Mouse (Mus musculus) lung, adult 2 months (tissue): Measurements from ENCODE around the gene Adamtsl2. TPM values are rescaled to one million over a fixed set of nuclear protein-coding genes. Genes with fewer than 3 reads are reported as not detected.

Source experiments
- DNase-seq: peaks from one replicate; pipeline ENCODE4 v3.0.0; 2022
- H3K4me1 ChIP-seq: fragments of 200-500 bp; 2 replicates; pipeline ENCODE4 v1.6.1; 2011; ENCODE audit warnings: low read length; ENCODE audit not compliant: control insufficient read depth, insufficient read depth
- H3K4me3 ChIP-seq: fragments of 200-500 bp; replicated peaks from 2 replicates; pipeline ENCODE3; 2011; ENCODE audit warnings: low read depth, mild to moderate bottlenecking, control low read depth, low read length; ENCODE audit errors: extremely low read depth
- CTCF ChIP-seq: fragments of 200-500 bp; IDR thresholded peaks from 2 replicates; pipeline ENCODE4 v1.5.1; 2011; ENCODE audit warnings: mild to moderate bottlenecking, low read length, control low read depth; ENCODE audit not compliant: insufficient read depth
- POLR2A ChIP-seq: fragments of 200-500 bp; IDR thresholded peaks from 2 replicates; pipeline ENCODE4 v1.6.1; 2011; ENCODE audit warnings: low read depth, mild to moderate bottlenecking, control low read depth, low read length, borderline replicate concordance; ENCODE audit errors: extremely low read depth
- WGBS: fragments of 180-500 bp; shearing (Covaris S2); methylation state at CpG from one replicate; pipeline ENCODE4 v1.1.7; 2018; 5-methylcytosine and 5-hydroxymethylcytosine counted together
- polyA plus RNA-seq: library from polyadenylated mRNA; depleted of rRNA; stranded (reverse); fragments of >200 nt; gene quantifications from 2 replicates; pipeline ENCODE4 v1.2.3, GENCODE M21; 2012

The Adamtsl2 gene
- polyA plus RNA-seq, 1 experiment, result 50.7 TPM

DNA sequence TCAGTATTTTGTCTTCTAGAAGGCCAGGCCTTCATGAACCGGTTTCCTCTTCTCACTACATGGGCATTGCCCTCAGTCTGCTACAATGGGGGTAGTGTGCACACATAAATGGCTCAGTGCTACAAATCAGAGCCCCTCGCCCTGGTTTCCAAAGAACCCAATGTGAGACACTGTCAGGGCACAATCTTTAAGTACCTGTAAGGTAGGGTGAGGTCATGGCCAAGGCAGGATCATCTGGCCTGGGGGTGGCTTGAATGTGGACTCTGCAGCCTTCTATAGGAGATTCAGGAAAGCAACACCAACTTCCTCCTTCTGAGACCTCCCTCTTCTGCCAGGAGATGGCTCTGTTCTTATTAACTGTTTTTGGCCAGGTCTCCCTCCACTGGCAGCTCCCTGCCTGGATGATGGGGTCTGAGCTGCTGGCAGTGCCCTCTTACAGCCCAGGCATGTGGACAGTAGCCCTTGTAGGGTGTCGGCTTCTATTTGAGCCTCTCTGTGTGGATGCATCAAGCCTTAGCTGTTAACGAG lies 7.4 kb downstream of the Adamtsl2 start:
- Histone ChIP-seq H3K4me1 (peaks cover 26% of the 10 kb centered on the region), H3K4me3 (no peak overlapping the region)
- no peak for DNase-seq
- TF ChIP-seq CTCF (no peak), POLR2A (no peak)
- WGBS, result 84% methylated on average over 4 of the region's 4 CpGs

DNA sequence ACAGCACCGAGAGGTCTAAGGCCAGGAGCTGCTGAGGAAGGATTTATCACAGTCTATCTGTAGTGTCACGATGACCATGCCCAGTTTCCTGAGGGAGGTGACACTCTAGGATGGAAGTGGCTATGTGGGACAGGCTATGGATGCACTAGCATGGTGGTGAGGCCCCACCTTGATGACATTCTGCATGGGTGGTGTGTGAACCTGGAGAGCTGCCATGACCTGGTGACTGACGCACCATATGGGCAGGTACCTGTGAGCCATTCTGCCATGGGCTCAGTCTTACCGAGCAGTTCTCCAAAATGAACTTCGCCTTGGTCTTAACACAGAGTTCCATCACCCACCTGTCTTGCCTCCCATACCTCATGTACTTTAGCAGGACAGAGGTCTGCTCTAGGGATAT lies 8.4 kb downstream of the Adamtsl2 start:
- no peak for TF ChIP-seq POLR2A
- Histone ChIP-seq H3K4me3 (no peak overlapping the region), H3K4me1 (peaks cover 26% of the 10 kb centered on the region)
- no peak for DNase-seq
- 65% methylated on average over 5 of the region's 5 CpGs for WGBS

DNA sequence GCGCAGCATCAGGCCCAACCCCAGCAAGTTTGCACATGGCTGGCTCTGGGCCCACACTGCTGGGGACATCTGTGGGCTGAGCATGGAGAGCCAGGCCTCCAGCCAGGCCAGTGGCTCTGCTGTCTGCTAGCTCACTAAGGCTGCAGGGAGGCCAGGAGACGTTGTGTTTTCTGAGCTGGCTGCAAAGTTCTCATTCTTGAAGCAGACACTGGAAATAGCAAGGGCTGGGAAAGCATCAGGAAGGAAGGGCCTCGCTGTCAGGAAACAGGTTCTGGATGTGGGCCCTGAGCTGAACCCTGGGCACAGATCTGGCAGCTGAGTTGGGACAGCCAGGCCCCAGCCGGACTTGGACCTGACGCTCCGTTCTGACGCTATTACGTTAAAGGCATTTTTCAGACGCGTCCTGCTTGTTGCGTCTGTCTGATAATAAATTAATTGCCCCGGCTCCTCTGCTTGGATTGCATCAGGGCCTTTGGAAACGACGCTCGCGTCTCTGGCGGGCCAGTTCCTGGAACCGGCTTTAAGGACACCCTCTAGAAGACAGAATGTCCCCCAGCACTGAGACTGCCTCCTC lies 9.0 kb downstream of the Adamtsl2 start:
- WGBS, result 32% methylated on average over 18 of the region's 18 CpGs
- DNase-seq, result peak; percentile 60
- Histone ChIP-seq H3K4me3 (no peak overlapping the region), H3K4me1 (peaks cover 26% of the 10 kb centered on the region)
- TF ChIP-seq CTCF (no peak), POLR2A (no peak; the same call in 1 of the 2 replicates)

DNA sequence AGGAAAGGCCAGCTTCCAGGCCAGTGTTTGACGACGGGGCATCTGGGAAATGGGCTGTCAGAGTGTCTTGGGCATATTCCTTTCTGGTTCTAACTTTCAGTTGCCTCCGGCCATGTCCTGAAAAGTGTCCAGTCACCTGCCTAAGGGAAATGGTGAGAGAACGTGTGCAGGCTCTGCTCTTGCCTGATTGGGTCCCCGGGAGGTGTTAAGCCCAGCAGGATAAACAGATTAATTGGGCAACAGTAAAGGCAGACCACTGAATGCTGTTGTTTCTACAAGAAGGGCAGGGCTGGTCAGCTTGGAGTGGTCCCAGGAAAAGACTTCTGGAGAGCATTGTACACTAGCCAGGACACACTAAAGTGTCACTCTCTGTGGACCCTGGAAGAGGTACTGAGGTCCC lies 9.5 kb downstream of the Adamtsl2 start:
- no peak for DNase-seq
- no peak overlapping the region for H3K4me3 ChIP-seq
- 42% methylated on average over 5 of the region's 5 CpGs for WGBS
- peaks cover 23% of the 10 kb centered on the region for H3K4me1 ChIP-seq
- TF ChIP-seq POLR2A, result no peak

DNA sequence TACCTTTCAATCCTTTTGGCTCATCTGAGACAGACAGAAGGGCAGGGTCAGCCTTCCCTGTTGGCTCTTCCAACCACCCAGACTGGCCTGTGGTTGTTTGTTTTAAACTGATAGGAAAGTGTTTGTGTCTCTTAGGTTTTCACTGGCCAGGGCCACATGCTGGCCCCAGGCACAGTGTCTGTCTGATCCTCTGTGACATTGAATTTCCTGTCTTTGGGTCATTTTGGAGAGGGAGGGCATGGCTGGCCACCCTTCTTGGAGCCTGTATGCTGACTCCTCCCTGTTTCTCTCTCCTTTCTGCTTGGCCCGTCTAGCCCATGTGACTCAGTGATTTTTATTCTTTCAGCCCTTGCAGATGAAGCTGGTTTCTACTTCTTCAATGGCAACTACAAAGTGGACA lies 10.1 kb downstream of the Adamtsl2 start:
- DNase-seq, result no peak
- TF ChIP-seq POLR2A (no peak), CTCF (no peak)
- 18% methylated on average over 1 of the region's 1 CpGs for WGBS
- Histone ChIP-seq H3K4me3 (no peak overlapping the region), H3K4me1 (peaks cover 19% of the 10 kb centered on the region)

DNA sequence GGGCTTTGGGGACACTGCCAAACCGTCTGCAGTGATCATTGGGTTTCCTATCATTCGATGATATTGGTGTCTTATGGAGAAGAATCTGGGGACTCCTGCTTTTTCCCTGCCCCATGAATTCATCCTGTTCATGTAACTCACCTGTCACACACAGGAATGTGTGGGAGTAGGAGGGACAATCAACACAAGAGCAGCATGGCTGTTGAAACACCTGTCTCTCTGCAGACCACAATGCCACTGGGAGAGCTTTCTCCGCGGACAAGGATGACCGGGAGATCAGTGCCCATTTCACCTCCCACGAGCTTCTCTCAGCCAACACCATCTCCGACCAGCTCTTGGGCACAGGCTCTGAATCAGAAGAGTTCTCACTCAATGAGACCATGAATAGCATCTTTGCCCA lies 16.0 kb downstream of the Adamtsl2 start:
- no peak for DNase-seq
- 93% methylated on average over 7 of the region's 7 CpGs for WGBS
- TF ChIP-seq POLR2A (no peak), CTCF (no peak)
- H3K4me1 ChIP-seq, result peaks cover 19% of the 10 kb centered on the region
- H3K4me3 ChIP-seq, result no peak overlapping the region

DNA sequence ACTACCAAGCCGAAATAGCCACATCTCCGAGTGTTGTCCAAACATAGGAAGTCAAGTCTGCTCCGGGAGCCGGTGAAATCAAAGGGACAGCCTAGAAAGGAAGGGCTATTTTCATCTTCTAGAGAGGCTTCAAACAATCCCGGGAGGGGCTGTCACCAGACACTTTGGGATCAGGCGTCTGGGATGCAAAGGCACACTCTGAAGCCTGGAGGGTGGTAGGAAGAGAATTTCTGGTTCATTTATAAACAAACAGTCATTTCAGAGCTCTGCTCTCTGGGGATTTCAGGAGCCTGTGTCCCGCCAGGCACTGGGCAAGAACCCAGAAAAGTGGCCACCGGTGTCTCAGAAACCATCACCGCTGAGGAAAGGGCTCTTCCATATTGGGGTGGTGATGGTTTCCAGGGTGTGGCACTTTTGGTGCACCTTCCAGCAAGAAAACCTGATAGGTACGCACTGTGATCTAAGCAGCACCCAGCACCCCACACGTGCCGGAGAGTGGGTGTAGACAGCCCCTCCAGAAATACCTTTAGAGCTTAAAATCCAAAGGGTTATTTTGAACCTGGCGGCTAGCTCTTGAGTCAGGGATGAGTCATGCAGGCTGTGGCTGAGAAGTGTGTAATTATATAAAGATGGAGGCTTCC lies 17.3 kb downstream of the Adamtsl2 start:
- Histone ChIP-seq H3K4me3 (no peak overlapping the region), H3K4me1 (peaks cover 19% of the 10 kb centered on the region)
- 31% methylated on average over 13 of the region's 13 CpGs for WGBS
- TF ChIP-seq CTCF, result no peak
- no peak for TF ChIP-seq POLR2A
- no peak for DNase-seq

DNA sequence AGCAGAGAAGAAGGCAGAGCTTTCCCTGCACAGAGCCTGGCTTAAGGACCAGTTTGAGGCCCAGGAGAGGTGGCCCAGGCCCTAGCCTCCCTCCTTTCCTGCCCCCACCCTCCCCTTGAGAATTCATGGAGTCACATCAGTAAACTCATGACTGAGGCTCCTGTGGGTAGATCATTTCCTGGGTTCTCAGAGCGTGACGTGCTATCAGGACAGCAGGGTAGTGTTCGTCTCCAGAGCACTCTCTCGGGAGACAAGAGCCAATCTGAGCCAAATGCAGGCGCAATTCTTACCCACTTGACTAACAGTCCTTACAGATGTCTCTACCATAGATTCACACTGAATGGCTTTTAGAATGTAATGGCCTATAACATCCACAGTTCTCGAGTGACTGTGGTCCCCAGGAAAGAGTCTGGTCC lies 18.1 kb downstream of the Adamtsl2 start:
- WGBS, result 22% methylated on average over 6 of the region's 6 CpGs
- TF ChIP-seq POLR2A, result no peak
- no peak for TF ChIP-seq CTCF
- Histone ChIP-seq H3K4me3 (no peak overlapping the region), H3K4me1 (peaks cover 19% of the 10 kb centered on the region)
- DNase-seq, result no peak

DNA sequence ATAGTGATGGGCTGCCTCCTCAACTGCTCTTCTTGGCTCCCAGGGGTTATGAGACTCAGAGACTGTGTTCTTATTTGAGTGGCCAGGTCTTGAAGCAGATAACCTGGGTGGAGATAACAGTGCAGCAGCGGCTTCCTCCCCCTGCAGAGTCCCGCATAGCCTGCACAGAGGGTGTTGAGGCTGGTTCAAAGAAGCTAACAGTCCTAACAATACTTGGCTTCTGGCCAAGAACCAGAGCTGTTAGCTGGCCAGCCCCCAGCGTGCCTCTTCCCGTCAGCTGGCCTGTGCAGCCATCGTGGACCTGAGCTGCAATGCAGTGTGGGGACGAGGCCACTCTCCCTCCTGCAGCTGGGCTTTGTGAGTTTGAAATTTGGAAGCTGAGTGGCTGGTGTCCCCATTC lies 18.6 kb downstream of the Adamtsl2 start:
- TF ChIP-seq POLR2A (no peak), CTCF (no peak)
- 6% methylated on average over 6 of the region's 6 CpGs for WGBS
- Histone ChIP-seq H3K4me3 (no peak overlapping the region), H3K4me1 (peaks cover 19% of the 10 kb centered on the region)
- DNase-seq, result no peak

DNA sequence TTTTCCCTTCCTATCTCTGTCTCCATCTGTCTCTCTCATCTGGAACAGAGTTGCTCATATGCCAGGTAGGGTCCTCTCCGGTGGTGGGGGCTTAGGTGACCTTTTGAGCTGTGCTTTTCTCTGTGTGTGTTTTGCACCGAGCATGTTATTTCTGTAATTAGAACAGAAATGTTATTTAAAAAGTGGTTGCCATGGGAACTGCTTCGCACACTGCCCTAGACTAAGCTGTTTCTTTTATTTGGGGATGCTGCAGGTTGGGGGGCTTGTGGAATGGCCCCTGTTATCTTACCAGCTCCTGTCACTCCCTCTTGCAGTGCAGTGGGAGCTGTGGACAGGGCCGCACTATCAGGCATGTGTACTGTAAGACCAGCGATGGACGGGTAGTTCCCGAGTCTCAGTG lies 24.4 kb downstream of the Adamtsl2 start:
- Histone ChIP-seq H3K4me1 (peaks cover under 1% of the 10 kb centered on the region; the same call in 1 of the 2 replicates), H3K4me3 (no peak overlapping the region)
- 75% methylated on average over 7 of the region's 7 CpGs for WGBS
- no peak for DNase-seq
- TF ChIP-seq CTCF (no peak), POLR2A (no peak)

DNA sequence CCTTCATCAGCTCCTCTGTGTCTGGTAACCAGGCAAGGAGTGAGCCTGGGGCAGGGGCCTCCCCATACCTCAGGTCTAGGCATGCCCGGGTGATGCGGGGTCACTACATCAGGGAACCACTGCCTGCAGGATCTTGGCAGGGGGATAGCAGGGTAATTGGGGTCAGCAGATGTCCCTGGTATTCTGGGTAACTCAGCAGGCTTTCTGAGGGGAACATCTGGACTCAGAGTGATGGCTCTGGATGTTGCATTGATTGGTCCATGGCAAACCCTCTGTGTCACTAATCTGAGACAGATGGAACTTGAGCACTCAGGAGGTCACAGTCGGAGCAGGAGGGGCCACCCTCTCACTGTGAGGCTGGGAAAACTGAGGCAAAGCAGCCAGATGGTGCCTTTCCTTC lies 27.6 kb downstream of the Adamtsl2 start:
- Histone ChIP-seq H3K4me3 (no peak overlapping the region), H3K4me1 (no peaks in the 10 kb centered on the region)
- TF ChIP-seq POLR2A, result no peak
- TF ChIP-seq CTCF, result no peak
- WGBS, result 77% methylated on average over 3 of the region's 3 CpGs
- DNase-seq, result no peak
